Mouse (Mus musculus) CD8-positive naive resting alpha-beta T cell, adult 57 days (primary cell): ENCODE measurements around the gene Padi6. TPM values are rescaled to one million over a fixed set of nuclear protein-coding genes. Genes with fewer than 3 reads are reported as not detected.

ENCODE experiments used
- total RNA-seq: library from RNA; stranded (reverse); gene quantifications from one replicate; pipeline ENCODE4 v1.2.4, GENCODE M21; 2023

Padi6 gene
- total RNA-seq = not detected

DNA sequence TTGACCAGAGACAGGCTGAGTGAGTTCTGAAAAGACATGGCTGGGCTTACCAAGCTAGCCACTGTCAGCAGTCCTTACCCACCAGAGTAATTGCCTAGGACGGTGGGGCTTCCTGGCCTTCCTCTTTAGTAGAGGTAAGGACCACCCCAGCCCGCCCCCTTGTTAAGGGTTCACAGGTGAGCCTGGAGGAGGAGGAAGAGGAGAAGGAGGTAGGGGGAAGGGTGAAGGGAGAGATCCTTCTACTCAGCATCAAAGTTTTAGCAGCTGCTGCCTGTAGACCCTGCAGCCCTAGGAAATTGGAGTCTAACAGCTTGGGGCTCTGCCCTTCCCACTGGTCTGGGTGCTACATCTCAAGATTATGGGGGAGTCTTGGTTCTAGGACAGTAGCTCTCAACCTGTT is at the start of gene Padi6:
TSS of gene Padi6 (minus strand) at position 101 of the 400 bp plus-strand sequence.

DNA sequence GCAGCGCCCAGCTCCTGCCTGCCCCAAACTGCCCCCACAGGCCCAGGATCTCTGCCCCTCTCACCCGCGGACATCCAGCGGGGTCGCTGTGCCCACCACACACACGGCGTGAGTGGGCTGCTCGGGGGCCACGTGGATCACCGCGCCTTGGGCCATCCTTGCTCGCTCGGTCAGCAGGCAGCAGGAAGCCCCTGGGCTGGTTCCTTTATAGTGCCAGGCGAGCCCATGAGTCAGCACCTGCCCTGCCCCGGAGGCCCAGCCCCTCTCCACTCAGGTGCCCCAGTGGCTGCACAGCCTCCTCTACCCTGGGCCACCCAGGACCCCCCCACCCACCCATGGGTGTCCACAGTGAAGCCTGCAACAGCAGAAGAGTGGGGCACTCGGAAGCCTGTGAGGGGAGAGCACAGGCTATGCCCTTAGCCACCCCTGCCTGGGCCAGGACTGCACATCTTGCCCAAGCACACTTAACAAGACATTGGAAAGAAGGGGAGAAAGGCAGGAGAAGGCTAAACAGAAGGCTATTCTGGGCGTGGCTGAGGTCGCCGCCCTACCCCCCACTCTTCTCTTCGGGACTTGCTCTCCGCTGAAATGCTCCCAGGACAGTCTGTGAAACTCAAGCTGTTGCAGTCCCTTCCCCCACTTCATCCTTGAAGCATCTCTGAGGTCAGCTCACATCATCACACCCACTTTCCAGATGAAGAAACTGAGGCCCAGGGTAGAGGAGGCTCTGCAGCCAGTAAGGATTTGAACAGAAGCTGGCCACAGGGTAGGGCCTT is 31.8 kb upstream of the Padi6 start, which contains the start of gene Padi4:
TSS of gene Padi4 (minus strand) at position 212 of the 776 bp plus-strand sequence.

DNA sequence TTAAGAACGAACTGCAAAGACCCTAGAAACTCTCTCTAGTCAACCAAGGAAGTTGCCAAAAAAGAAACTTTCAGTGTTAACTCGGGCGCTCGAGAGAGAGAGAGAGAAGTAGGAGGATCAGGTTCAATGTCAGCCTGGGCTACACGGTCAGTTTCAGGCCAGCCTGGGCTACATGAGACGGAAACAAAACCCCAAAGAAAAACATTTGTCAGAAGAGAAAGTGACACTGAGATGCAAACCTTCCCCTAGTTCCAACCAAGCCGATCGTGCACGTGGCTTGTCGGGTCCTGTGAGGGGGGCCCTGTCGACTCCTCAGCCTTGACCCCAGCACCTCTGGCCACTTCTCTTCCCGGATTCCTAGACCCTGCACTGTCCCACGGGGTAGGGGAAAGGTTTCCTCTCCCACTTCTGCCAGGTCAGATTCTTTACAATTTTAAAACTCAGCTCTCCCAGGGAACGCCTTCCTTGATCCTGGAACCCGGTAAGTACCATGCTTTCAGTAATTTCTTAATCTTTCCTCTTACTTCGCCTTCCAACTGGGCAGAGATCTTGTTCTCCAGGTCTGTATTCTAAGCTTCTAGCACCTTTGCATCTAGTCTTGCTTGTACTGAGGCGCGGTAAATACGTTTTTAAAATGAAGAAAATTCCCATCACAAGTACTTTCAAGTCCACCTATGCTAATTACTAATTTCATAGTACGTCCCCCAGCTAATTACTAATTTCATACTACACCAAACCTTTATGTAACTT is 42.0 kb downstream of the Padi6 start, which contains the start of gene Rcc2:
TSS of gene Rcc2 (plus strand) at position 273 of the 750 bp plus-strand sequence.

Other genes starting within 250 kb of the Padi6 start
- 0.77 TPM for gene Arhgef10l, start 76.6 kb downstream of the Padi6 start, total RNA-seq
- gene Rcc2, start 42.1 kb downstream of the Padi6 start, total RNA-seq = 134 TPM
- gene Padi4, start 31.6 kb upstream of the Padi6 start, total RNA-seq = 0.67 TPM
- gene Padi3, start 68.0 kb upstream of the Padi6 start, total RNA-seq = not detected
- 0.31 TPM for gene Padi1, start 103.1 kb upstream of the Padi6 start, total RNA-seq
- gene Padi2, start 163.7 kb upstream of the Padi6 start, total RNA-seq = 42.4 TPM
- 84.0 TPM for gene Sdhb, start 218.6 kb upstream of the Padi6 start, total RNA-seq
- 31.8 TPM for gene Atp13a2, start 244.2 kb upstream of the Padi6 start, total RNA-seq